In the genomic region with DNA sequence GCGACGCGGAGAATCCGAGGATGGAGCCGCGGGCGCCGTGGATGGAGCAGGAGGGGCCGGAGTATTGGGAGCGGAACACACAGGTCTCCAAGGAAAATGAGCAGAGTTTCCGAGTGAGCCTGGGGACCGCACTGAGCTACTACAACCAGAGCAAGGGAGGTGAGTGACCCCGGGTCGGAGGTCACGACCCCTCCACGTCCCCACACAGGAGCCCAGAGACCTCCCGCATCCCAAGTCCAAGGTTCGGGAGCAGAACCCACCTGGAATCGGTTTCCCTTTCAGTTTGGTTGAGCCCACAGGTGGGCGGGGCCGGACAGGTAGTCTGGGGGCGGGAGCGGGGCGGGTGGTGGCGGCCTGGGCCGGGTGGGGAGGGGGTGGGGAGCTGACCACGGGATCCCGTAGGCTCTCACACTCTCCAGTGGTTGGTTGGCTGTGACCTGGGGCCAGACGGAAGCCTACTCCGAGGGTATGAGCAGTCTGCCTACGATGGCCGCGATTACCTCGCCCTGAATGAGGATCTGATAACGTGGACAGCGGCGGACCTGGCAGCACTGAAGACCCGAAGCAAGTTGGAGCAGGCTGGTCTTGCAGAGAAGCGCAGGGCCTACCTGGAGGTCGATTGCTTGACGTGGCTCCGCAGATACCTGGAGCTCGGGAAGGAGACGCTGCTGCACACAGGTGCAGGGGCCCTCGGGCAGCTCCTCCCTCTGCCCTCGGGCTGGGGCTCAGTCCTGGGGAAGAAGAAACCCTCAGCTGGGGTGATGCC, we compare ENCODE assay signal across 8 mouse cellular contexts. TPM values are rescaled to one million over a fixed set of nuclear protein-coding genes. Genes with fewer than 3 reads are reported as not detected.
DNase-seq lines count a peak whose midpoint lies in the region; ATAC-seq and TF ChIP-seq lines count a peak whose summit lies in the region.

No protein-coding gene starts in this region.

- WGBS in forebrain, embryonic 12.5 days: 3% methylated on average over 46 of the region's 46 CpGs
- WGBS in kidney, postnatal 0 days: 2% methylated on average over 46 of the region's 46 CpGs
- WGBS in stomach, postnatal 0 days: 2% methylated on average over 46 of the region's 46 CpGs

- H3K27me3 ChIP-seq in megakaryocyte, embryonic 14.5 days (replicated peaks): peaks cover 59% of the 10 kb centered on the region
- H3K27me3 ChIP-seq in forebrain, embryonic 12.5 days: peaks cover 57% of the 10 kb centered on the region
- H3K27me3 ChIP-seq in kidney, postnatal 0 days (ENCODE audit: insufficient read depth, low read length): no peaks in the 10 kb centered on the region
- H3K27me3 ChIP-seq in stomach, postnatal 0 days (ENCODE audit: control insufficient read depth, insufficient read depth, low read length): peaks cover 3% of the 10 kb centered on the region; the same call in 1 of the 2 replicates

- ATAC-seq in megakaryocyte, adult 5-6 weeks (ENCODE audit: poor library complexity, severe bottlenecking): no peak
- ATAC-seq in forebrain, embryonic 12.5 days (ENCODE audit: low FRiP score): no peak
- peak; percentile 78 for ATAC-seq in kidney, postnatal 0 days (replicated peaks; ENCODE audit: low FRiP score, low read depth)
- ATAC-seq in stomach, postnatal 0 days (ENCODE audit: low FRiP score, low TSS enrichment): peak; percentile 56; the same call in 1 of the 2 replicates

- no peak overlapping the region for H3K27ac ChIP-seq in forebrain, embryonic 12.5 days
- no peak overlapping the region for H3K27ac ChIP-seq in kidney, postnatal 0 days
- H3K27ac ChIP-seq in stomach, postnatal 0 days (replicated peaks): no peak overlapping the region

- no peaks in the 10 kb centered on the region for H3K36me3 ChIP-seq in megakaryocyte, embryonic 14.5 days (replicated peaks; ENCODE audit: low read length)
- no peaks in the 10 kb centered on the region for H3K36me3 ChIP-seq in forebrain, embryonic 12.5 days (replicated peaks)
- no peaks in the 10 kb centered on the region for H3K36me3 ChIP-seq in kidney, postnatal 0 days (ENCODE audit: insufficient read depth, low read length)
- H3K36me3 ChIP-seq in stomach, postnatal 0 days (ENCODE audit: control insufficient read depth, insufficient read depth, low read length): no peaks in the 10 kb centered on the region

- H3K4me3 ChIP-seq in megakaryocyte, embryonic 14.5 days (replicated peaks): peak overlapping the region; percentile 82
- H3K4me3 ChIP-seq in forebrain, embryonic 12.5 days (replicated peaks): peak overlapping the region; percentile 37
- H3K4me3 ChIP-seq in kidney, postnatal 0 days (replicated peaks; ENCODE audit: low read depth, low read length): peak overlapping the region; percentile 39
- peak overlapping the region; percentile 43 for H3K4me3 ChIP-seq in stomach, postnatal 0 days (ENCODE audit: low read depth, low read length)

- DNase-seq in kidney, postnatal 0 days (ENCODE audit: low spot score): no peak
- DNase-seq in lung, postnatal 14 days: peak; percentile 38
- DNase-seq in stomach, postnatal 0 days (ENCODE audit: low spot score): peak; percentile 51
- DNase-seq in cerebellum, postnatal 4 days (ENCODE audit: low spot score in 2 of 2): no peak
- DNase-seq in c-Kit-positive CD71-positive TER-119-positive erythroid progenitor cells, embryonic 14.5 days (ENCODE audit: low spot score): no peak

- no peak for TF ChIP-seq EP300 in stomach, postnatal 0 days (optimal IDR thresholded peaks at IDR 0.05)

- peaks cover 4% of the 10 kb centered on the region; the same call in 1 of the 2 replicates for H3K9me3 ChIP-seq in megakaryocyte, embryonic 14.5 days
- H3K9me3 ChIP-seq in forebrain, embryonic 12.5 days: no peaks in the 10 kb centered on the region
- no peaks in the 10 kb centered on the region for H3K9me3 ChIP-seq in kidney, postnatal 0 days (replicated peaks; ENCODE audit: low read length)
- H3K9me3 ChIP-seq in stomach, postnatal 0 days (ENCODE audit: control insufficient read depth, low read length): no peaks in the 10 kb centered on the region

- TF ChIP-seq CTCF in kidney, postnatal 0 days (IDR thresholded peaks at IDR 0.05; ENCODE audit: low read depth): no peak
- TF ChIP-seq CTCF in stomach, postnatal 0 days (IDR thresholded peaks at IDR 0.05; ENCODE audit: low read depth): no peak

- H3K9ac ChIP-seq in forebrain, embryonic 12.5 days: 0 out of 2 replicates have a peak overlapping the region, but pooled peaks have one; percentile 30
- peak overlapping the region; percentile 31; the same call in 1 of the 2 replicates for H3K9ac ChIP-seq in kidney, postnatal 0 days (ENCODE audit: low read depth, low read length)
- peak overlapping the region; percentile 27; the same call in 1 of the 2 replicates for H3K9ac ChIP-seq in stomach, postnatal 0 days (ENCODE audit: low read length)

- peak overlapping the region; percentile 67 for H3K4me2 ChIP-seq in forebrain, embryonic 12.5 days
- H3K4me2 ChIP-seq in kidney, postnatal 0 days (ENCODE audit: low read length): peak overlapping the region; percentile 74
- H3K4me2 ChIP-seq in stomach, postnatal 0 days (replicated peaks; ENCODE audit: low read depth): peak overlapping the region; percentile 70

- peaks cover 13% of the 10 kb centered on the region for H3K4me1 ChIP-seq in megakaryocyte, embryonic 14.5 days
- H3K4me1 ChIP-seq in forebrain, embryonic 12.5 days: peaks cover 10% of the 10 kb centered on the region
- H3K4me1 ChIP-seq in kidney, postnatal 0 days (replicated peaks; ENCODE audit: insufficient read depth, low read length): 0 out of 2 replicates have a peak, but pooled peaks cover 6% of the 10 kb centered on the region
- no peaks in the 10 kb centered on the region for H3K4me1 ChIP-seq in stomach, postnatal 0 days (replicated peaks; ENCODE audit: control insufficient read depth, insufficient read depth)

RNA-seq across cellular contexts. Expression of gene H2-Q2, which starts 0.9 kb away (rescaled TPM):
- polyA plus RNA-seq in megakaryocyte, embryonic 14.5 days (2012; ENCODE audit: insufficient read depth, low replicate concordance): 6.7 TPM in 1 of 2 replicates, not detected in the other
- not detected in 2 replicates for total RNA-seq in megakaryocyte, adult 5-6 weeks (2015)
- total RNA-seq in megakaryocyte, adult 5-6 weeks (2017): not detected in 2 replicates
- not detected in 2 replicates for polyA plus RNA-seq in forebrain, embryonic 12.5 days (2016; fragmentation: Nextera tagmentation; extraction: Ambion mirVana)
- polyA plus RNA-seq in kidney, postnatal 0 days (2015; fragmentation: Nextera tagmentation; extraction: Ambion mirVana): 4.6 and 6.1 TPM in 2 replicates
- polyA plus RNA-seq in stomach, postnatal 0 days (2015; fragmentation: Nextera tagmentation; extraction: Ambion mirVana): 1.2 and 1.6 TPM in 2 replicates

RNA-seq across cellular contexts. Expression of gene H2-Q1, which starts 22.7 kb away (rescaled TPM):
- 1.5 and 7.3 TPM in 2 replicates for polyA plus RNA-seq in megakaryocyte, embryonic 14.5 days (2012; ENCODE audit: insufficient read depth, low replicate concordance)
- total RNA-seq in megakaryocyte, adult 5-6 weeks (2015): not detected in 2 replicates
- total RNA-seq in megakaryocyte, adult 5-6 weeks (2017): not detected in 2 replicates
- polyA plus RNA-seq in forebrain, embryonic 12.5 days (2016; fragmentation: Nextera tagmentation; extraction: Ambion mirVana): not detected in 2 replicates
- not detected in 2 replicates for polyA plus RNA-seq in kidney, postnatal 0 days (2015; fragmentation: Nextera tagmentation; extraction: Ambion mirVana)
- not detected in 2 replicates for polyA plus RNA-seq in stomach, postnatal 0 days (2015; fragmentation: Nextera tagmentation; extraction: Ambion mirVana)

RNA-seq across cellular contexts. Expression of gene H2-Q4, which starts 36.5 kb away (rescaled TPM):
- 13.9 and 46.4 TPM in 2 replicates for polyA plus RNA-seq in megakaryocyte, embryonic 14.5 days (2012; ENCODE audit: insufficient read depth, low replicate concordance)
- total RNA-seq in megakaryocyte, adult 5-6 weeks (2015): 10.3 and 12.4 TPM in 2 replicates
- 22.4 and 23.3 TPM in 2 replicates for total RNA-seq in megakaryocyte, adult 5-6 weeks (2017)
- 1.3 and 1.6 TPM in 2 replicates for polyA plus RNA-seq in forebrain, embryonic 12.5 days (2016; fragmentation: Nextera tagmentation; extraction: Ambion mirVana)
- 6.1 and 6.8 TPM in 2 replicates for polyA plus RNA-seq in kidney, postnatal 0 days (2015; fragmentation: Nextera tagmentation; extraction: Ambion mirVana)
- polyA plus RNA-seq in stomach, postnatal 0 days (2015; fragmentation: Nextera tagmentation; extraction: Ambion mirVana): 2.7 and 3.3 TPM in 2 replicates

Comparison
In these comparisons a context has a peak if more than half of its experiments do, and no peak if none do; other contexts are left out.
1. ATAC-seq: peak in kidney, postnatal 0 days (single experiment) and stomach, postnatal 0 days (single experiment); none in megakaryocyte, adult 5-6 weeks (single experiment) and forebrain, embryonic 12.5 days (single experiment).
2. DNase-seq: peak in lung, postnatal 14 days (single experiment) and stomach, postnatal 0 days (single experiment); none in kidney, postnatal 0 days (single experiment), cerebellum, postnatal 4 days (0 of 2) and c-Kit-positive CD71-positive TER-119-positive erythroid progenitor cells, embryonic 14.5 days (single experiment).
3. Peak in every context shown above with its lines, with median percentiles within 50 percentile points of each other: H3K4me3 ChIP-seq, H3K4me2 ChIP-seq and H3K9ac ChIP-seq.